ENCODE assay signal across 8 mouse cellular contexts in the genomic region with DNA sequence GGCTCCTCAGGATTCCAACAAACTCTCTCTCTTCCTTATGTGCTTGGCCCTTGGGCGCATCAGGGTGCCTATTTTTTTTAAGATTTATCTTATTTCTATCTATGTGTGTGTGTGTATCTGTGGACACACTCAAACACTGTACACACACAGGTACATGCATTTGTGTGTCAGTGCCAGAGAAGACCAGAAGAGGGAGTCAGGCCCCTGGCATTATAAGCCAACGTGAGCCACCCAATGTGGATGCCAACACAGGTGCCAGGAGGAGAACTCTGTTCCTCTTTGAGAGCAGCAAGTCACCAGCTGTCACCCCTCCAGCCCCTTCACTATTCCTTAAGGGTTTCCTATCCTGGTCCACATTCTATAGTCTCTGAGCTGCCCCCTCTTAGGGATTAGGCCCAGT. TPM values are rescaled to one million over a fixed set of nuclear protein-coding genes. Genes with fewer than 3 reads are reported as not detected.
DNase-seq lines count a peak whose midpoint lies in the region; ATAC-seq and TF ChIP-seq lines count a peak whose summit lies in the region.

No protein-coding gene starts in this region.

- peak in 1 of 2 experiments; percentile 41 for DNase-seq in heart, adult 2 months
- DNase-seq in CD8-positive naive resting alpha-beta T cell, adult 2 months (ENCODE audit: low read depth in 2 of 2, low spot score in 2 of 2), result peak; percentile 48 to 54
- DNase-seq in right cerebral cortex, postnatal 14 days, result no peak
- DNase-seq in embryonic facial prominence, embryonic 10.5 days (ENCODE audit: low spot score), result no peak
- DNase-seq in left cerebral cortex, adult 8-10 months (ENCODE audit: low spot score in 2 of 2), result no peak

- no peak for TF ChIP-seq POLR2A in heart, adult 2 months (IDR thresholded peaks at IDR 0.05; ENCODE audit: insufficient read depth, low read depth, low read length)

- intact Hi-C loops in heart, adult 2 months (cut with DNase I), result loop anchor here (1.0 to 5.0 kb wide), 3 partner anchors 35 to 128 kb away; a partner anchor contains a TSS

- no peaks in the 10 kb centered on the region for H3K27me3 ChIP-seq in heart, adult 2 months (ENCODE audit: control insufficient read depth, insufficient read depth, low read length)
- no peaks in the 10 kb centered on the region for H3K27me3 ChIP-seq in heart, embryonic 11.5 days (ENCODE audit: control insufficient read depth, insufficient read depth, low read length)
- 0 out of 2 replicates have a peak, but pooled peaks cover 11% of the 10 kb centered on the region for H3K27me3 ChIP-seq in embryonic facial prominence, embryonic 10.5 days (replicated peaks; ENCODE audit: low read depth, poor library complexity, severe bottlenecking)

- H3K9ac ChIP-seq in heart, adult 2 months (ENCODE audit: low read depth, low read length), result no peak overlapping the region
- H3K9ac ChIP-seq in heart, embryonic 11.5 days (ENCODE audit: low read depth, low read length), result no peak overlapping the region

- H3K4me2 ChIP-seq in heart, embryonic 11.5 days, result no peak overlapping the region

- H3K79me2 ChIP-seq in heart, adult 2 months (replicated peaks; ENCODE audit: control insufficient read depth, insufficient read depth, low read length), result no peaks in the 10 kb centered on the region

- TF ChIP-seq EP300 in heart, adult 2 months (IDR thresholded peaks at IDR 0.05; ENCODE audit: insufficient read depth, low read depth, low read length), result no peak

- H3K36me3 ChIP-seq in heart, adult 2 months (ENCODE audit: control insufficient read depth, insufficient read depth, low read length), result no peaks in the 10 kb centered on the region
- no peaks in the 10 kb centered on the region for H3K36me3 ChIP-seq in heart, embryonic 11.5 days (ENCODE audit: control insufficient read depth, insufficient read depth, low read length)
- no peaks in the 10 kb centered on the region for H3K36me3 ChIP-seq in embryonic facial prominence, embryonic 10.5 days (replicated peaks)

- WGBS in heart, adult 2 months, result 64% methylated on average over 2 of the region's 2 CpGs
- 76% methylated on average over 2 of the region's 2 CpGs for WGBS in heart, embryonic 11.5 days (ENCODE audit: insufficient replicate concordance)
- WGBS in embryonic facial prominence, embryonic 10.5 days, result 81% methylated on average over 2 of the region's 2 CpGs

- peaks cover 2% of the 10 kb centered on the region; the same call in 1 of the 2 replicates for H3K4me1 ChIP-seq in heart, adult 2 months (ENCODE audit: control insufficient read depth, insufficient read depth, low read length)
- peaks cover 20% of the 10 kb centered on the region for H3K4me1 ChIP-seq in heart, embryonic 11.5 days (ENCODE audit: control insufficient read depth, insufficient read depth, low read length)
- H3K4me1 ChIP-seq in embryonic facial prominence, embryonic 10.5 days, result peaks cover 9% of the 10 kb centered on the region

- no peak for ATAC-seq in heart, embryonic 11.5 days (replicated peaks; ENCODE audit: insufficient number of reproducible peaks, low FRiP score, low TSS enrichment)
- ATAC-seq in hematopoietic stem cell, adult 5-6 weeks (replicated peaks in 1 of 2; ENCODE audit: insufficient read depth in 1 of 2, low FRiP score in 2 of 2, low TSS enrichment in 1 of 2, low read depth in 1 of 2, poor library complexity in 2 of 2, severe bottlenecking in 2 of 2), result peak; percentile 70 to 73
- peak; percentile 77 for ATAC-seq in megakaryocyte-erythroid progenitor cell, adult 5-6 weeks (replicated peaks; ENCODE audit: low FRiP score, low TSS enrichment, poor library complexity, severe bottlenecking)

- peak; percentile 65 for TF ChIP-seq CTCF in heart, adult 2 months (IDR thresholded peaks at IDR 0.05)

- no peaks in the 10 kb centered on the region for H3K9me3 ChIP-seq in heart, embryonic 11.5 days (replicated peaks; ENCODE audit: control insufficient read depth, low read length)
- no peaks in the 10 kb centered on the region for H3K9me3 ChIP-seq in embryonic facial prominence, embryonic 10.5 days

- no peak overlapping the region for H3K27ac ChIP-seq in heart, adult 2 months
- no peak overlapping the region for H3K27ac ChIP-seq in heart, embryonic 11.5 days (ENCODE audit: low read depth, low read length)
- H3K27ac ChIP-seq in embryonic facial prominence, embryonic 10.5 days (replicated peaks), result no peak overlapping the region

- H3K4me3 ChIP-seq in heart, adult 2 months, result no peak overlapping the region
- no peak overlapping the region for H3K4me3 ChIP-seq in heart, embryonic 11.5 days (ENCODE audit: low read depth, low read length)
- no peak overlapping the region for H3K4me3 ChIP-seq in embryonic facial prominence, embryonic 10.5 days

RNA-seq across cellular contexts. Expression of a gene that starts 19.1 kb away (rescaled TPM):
- under 1 TPM; 0.48 to 0.70 TPM for total RNA-seq in heart, adult 2 months (2021)
- polyA plus RNA-seq in heart, adult 2 months (2012; rRNA removed), result 0.16 and 0.32 TPM in 2 replicates
- polyA plus RNA-seq in heart, embryonic 11.5 days (2014; fragmentation: Nextera tagmentation; extraction: Ambion mirVana), result 3.7 and 4.0 TPM in 2 replicates
- total RNA-seq in hematopoietic stem cell, adult 5-6 weeks (2017), result 11.2 and 14.5 TPM in 2 replicates
- total RNA-seq in megakaryocyte-erythroid progenitor cell, adult 5-6 weeks (2014; fragmentation: Nextera tagmentation), result 18.2 and 19.6 TPM in 2 replicates
- 20.0 and 31.3 TPM in 2 replicates for total RNA-seq in megakaryocyte-erythroid progenitor cell, adult 5-6 weeks (2017)
- 8.7 and 9.7 TPM in 2 replicates for polyA plus RNA-seq in embryonic facial prominence, embryonic 10.5 days (2016; fragmentation: Nextera tagmentation; extraction: Ambion mirVana)
- 10 to 100 TPM in 2 of 4 experiments, 1 to 10 TPM in 2; 7.8 to 11.0 (median 9.7) TPM for total RNA-seq in left cerebral cortex, adult 8-10 months (2022)

RNA-seq across cellular contexts. Expression of a gene that starts 21.4 kb away (rescaled TPM):
- 100 to 1,000 TPM; 283 to 363 TPM for total RNA-seq in heart, adult 2 months (2021)
- 196 and 305 TPM in 2 replicates for polyA plus RNA-seq in heart, adult 2 months (2012; rRNA removed)
- polyA plus RNA-seq in heart, embryonic 11.5 days (2014; fragmentation: Nextera tagmentation; extraction: Ambion mirVana), result 51.4 and 57.6 TPM in 2 replicates
- total RNA-seq in hematopoietic stem cell, adult 5-6 weeks (2017), result 85.3 and 93.7 TPM in 2 replicates
- 43.1 and 46.2 TPM in 2 replicates for total RNA-seq in megakaryocyte-erythroid progenitor cell, adult 5-6 weeks (2014; fragmentation: Nextera tagmentation)
- 37.1 and 42.6 TPM in 2 replicates for total RNA-seq in megakaryocyte-erythroid progenitor cell, adult 5-6 weeks (2017)
- 44.4 and 45.4 TPM in 2 replicates for polyA plus RNA-seq in embryonic facial prominence, embryonic 10.5 days (2016; fragmentation: Nextera tagmentation; extraction: Ambion mirVana)
- 10 to 100 TPM; 28.3 to 33.7 (median 31.7) TPM for total RNA-seq in left cerebral cortex, adult 8-10 months (2022)

RNA-seq across cellular contexts. Expression of a gene that starts 34.0 kb away (rescaled TPM):
- total RNA-seq in heart, adult 2 months (2021), result 10 to 100 TPM; 34.7 to 37.1 TPM
- polyA plus RNA-seq in heart, adult 2 months (2012; rRNA removed), result 25.8 and 35.3 TPM in 2 replicates
- polyA plus RNA-seq in heart, embryonic 11.5 days (2014; fragmentation: Nextera tagmentation; extraction: Ambion mirVana), result 50.7 and 51.5 TPM in 2 replicates
- total RNA-seq in hematopoietic stem cell, adult 5-6 weeks (2017), result 30.3 and 45.0 TPM in 2 replicates
- 73.6 and 79.4 TPM in 2 replicates for total RNA-seq in megakaryocyte-erythroid progenitor cell, adult 5-6 weeks (2014; fragmentation: Nextera tagmentation)
- 37.4 and 48.3 TPM in 2 replicates for total RNA-seq in megakaryocyte-erythroid progenitor cell, adult 5-6 weeks (2017)
- polyA plus RNA-seq in embryonic facial prominence, embryonic 10.5 days (2016; fragmentation: Nextera tagmentation; extraction: Ambion mirVana), result 66.9 and 70.3 TPM in 2 replicates
- total RNA-seq in left cerebral cortex, adult 8-10 months (2022), result 10 to 100 TPM; 33.1 to 38.1 (median 34.4) TPM

Comparison
In these comparisons a context has a peak if more than half of its experiments do, and no peak if none do; other contexts are left out.
1. DNase-seq: peak in CD8-positive naive resting alpha-beta T cell, adult 2 months (2 of 2); none in right cerebral cortex, postnatal 14 days (single experiment), embryonic facial prominence, embryonic 10.5 days (single experiment) and left cerebral cortex, adult 8-10 months (0 of 2).